Comparison of ENCODE assay signal across 9 mouse cellular contexts in genomic region chr14:46761186-46761585, GRCm38 (mm10). TPM values are rescaled to one million over a fixed set of nuclear protein-coding genes. Genes with fewer than 3 reads are reported as not detected.
DNase-seq lines count a peak whose midpoint lies in the region; ATAC-seq and TF ChIP-seq lines count a peak whose summit lies in the region.
"Had no signal": no experiment of that assay in that cellular context is flagged by ENCODE, and none has a peak within 500 bp of the region (broad histone marks: within the 10 kb centered on the region; RNA-seq: fewer than 3 reads in every experiment).

No protein-coding gene starts in this region.

- H3K27ac ChIP-seq in testis, adult 2 months (ENCODE audit: control insufficient read depth, insufficient read depth, low read depth, low read length), result no peak overlapping the region; the same call in 1 of the 2 replicates
- no peak overlapping the region for H3K27ac ChIP-seq in limb, embryonic 15.5 days
- no peak overlapping the region for H3K27ac ChIP-seq in stomach, embryonic 16.5 days (ENCODE audit: low read length)
- H3K27ac ChIP-seq: heart, adult 2 months had no signal

- peaks cover 8% of the 10 kb centered on the region for H3K4me1 ChIP-seq in testis, adult 2 months (ENCODE audit: control insufficient read depth, insufficient read depth, low read length)
- H3K4me1 ChIP-seq in limb, embryonic 15.5 days, result peaks cover 6% of the 10 kb centered on the region; the same call in 1 of the 2 replicates
- H3K4me1 ChIP-seq in stomach, embryonic 16.5 days (ENCODE audit: control insufficient read depth, insufficient read depth, low read length), result peaks cover 6% of the 10 kb centered on the region; the same call in 1 of the 2 replicates

- no peak for TF ChIP-seq CTCF in testis, adult 2 months (IDR thresholded peaks at IDR 0.05; ENCODE audit: control insufficient read depth, insufficient read depth, insufficient replicate concordance, low read depth, low read length)

- no peak for TF ChIP-seq POLR2A in testis, adult 2 months (IDR thresholded peaks at IDR 0.05; ENCODE audit: control insufficient read depth, low read depth, low read length)

- no peak overlapping the region for H3K9ac ChIP-seq in limb, embryonic 15.5 days
- peak overlapping the region; percentile 85 for H3K9ac ChIP-seq in stomach, embryonic 16.5 days (ENCODE audit: low read length)

- peak overlapping the region; percentile 95 for H3K4me3 ChIP-seq in testis, adult 2 months (ENCODE audit: control insufficient read depth, low read depth, low read length)
- peak overlapping the region; percentile 77 for H3K4me3 ChIP-seq in limb, embryonic 15.5 days
- H3K4me3 ChIP-seq in stomach, embryonic 16.5 days (replicated peaks; ENCODE audit: low read length), result peak overlapping the region; percentile 77

- DNase-seq in testis, postnatal 10 days (ENCODE audit: low spot score), result no peak
- DNase-seq in gastrocnemius, adult 8-10 months (ENCODE audit: low spot score in 2 of 2), result no peak
- no peak for DNase-seq in cerebellum, adult 9-11 months
- no peak for DNase-seq in right cerebral cortex, adult 18-20 months

- peak; percentile 30 for ATAC-seq in erythroid progenitor cell, adult 5-6 weeks (replicated peaks; ENCODE audit: low FRiP score, poor library complexity, severe bottlenecking)
- ATAC-seq in limb, embryonic 15.5 days (ENCODE audit: insufficient number of reproducible peaks, low FRiP score, low TSS enrichment, low read depth), result no peak
- ATAC-seq in stomach, embryonic 16.5 days (ENCODE audit: insufficient read depth, low FRiP score), result no peak

- H3K4me2 ChIP-seq in limb, embryonic 15.5 days, result peak overlapping the region; percentile 89
- peak overlapping the region; percentile 86 for H3K4me2 ChIP-seq in stomach, embryonic 16.5 days (ENCODE audit: low read depth, low read length)

- WGBS in limb, embryonic 15.5 days, result 49% methylated on average over 6 of the region's 6 CpGs
- WGBS in stomach, embryonic 16.5 days, result 45% methylated on average over 6 of the region's 6 CpGs

- H3K36me3 ChIP-seq in testis, adult 2 months (ENCODE audit: control insufficient read depth, insufficient read depth, low read length), result peaks cover 1% of the 10 kb centered on the region; the same call in 1 of the 2 replicates
- peaks cover 14% of the 10 kb centered on the region for H3K36me3 ChIP-seq in limb, embryonic 15.5 days
- no peaks in the 10 kb centered on the region for H3K36me3 ChIP-seq in stomach, embryonic 16.5 days (ENCODE audit: control insufficient read depth, insufficient read depth, low read length)

- no peaks in the 10 kb centered on the region for H3K9me3 ChIP-seq in limb, embryonic 15.5 days
- no peaks in the 10 kb centered on the region; the same call in 1 of the 2 replicates for H3K9me3 ChIP-seq in stomach, embryonic 16.5 days (replicated peaks; ENCODE audit: control insufficient read depth, low read length)

- H3K27me3 ChIP-seq in testis, adult 2 months (ENCODE audit: control insufficient read depth, insufficient read depth, low read length), result no peaks in the 10 kb centered on the region
- H3K27me3 ChIP-seq in limb, embryonic 15.5 days, result no peaks in the 10 kb centered on the region
- no peaks in the 10 kb centered on the region for H3K27me3 ChIP-seq in stomach, embryonic 16.5 days (ENCODE audit: control insufficient read depth, insufficient read depth, low read length)

RNA-seq across cellular contexts. Expression of gene Cdkn3, which starts 0.8 kb away (rescaled TPM):
- 189 and 207 TPM in 2 replicates for polyA plus RNA-seq in testis, adult 2 months (2012; rRNA removed)
- total RNA-seq in erythroid progenitor cell, adult 5-6 weeks (2015; ENCODE audit: low replicate concordance), result 166 and 177 TPM in 2 replicates
- 251 and 256 TPM in 2 replicates for total RNA-seq in erythroid progenitor cell, adult 5-6 weeks (2017; ENCODE audit: low replicate concordance)
- 43.6 and 44.6 TPM in 2 replicates for polyA plus RNA-seq in limb, embryonic 15.5 days (2015; fragmentation: Nextera tagmentation; extraction: Ambion mirVana)
- 46.0 and 48.3 TPM in 2 replicates for polyA plus RNA-seq in stomach, embryonic 16.5 days (2015; fragmentation: Nextera tagmentation; extraction: Ambion mirVana)
- not detected for total RNA-seq in gastrocnemius, adult 8-10 months (2022)

RNA-seq across cellular contexts. Expression of gene Cnih1, which starts 27.0 kb away (rescaled TPM):
- 9.9 and 10.1 TPM in 2 replicates for polyA plus RNA-seq in testis, adult 2 months (2012; rRNA removed)
- 64.9 and 83.0 TPM in 2 replicates for total RNA-seq in erythroid progenitor cell, adult 5-6 weeks (2015; ENCODE audit: low replicate concordance)
- 31.4 and 51.3 TPM in 2 replicates for total RNA-seq in erythroid progenitor cell, adult 5-6 weeks (2017; ENCODE audit: low replicate concordance)
- 190 and 195 TPM in 2 replicates for polyA plus RNA-seq in limb, embryonic 15.5 days (2015; fragmentation: Nextera tagmentation; extraction: Ambion mirVana)
- polyA plus RNA-seq in stomach, embryonic 16.5 days (2015; fragmentation: Nextera tagmentation; extraction: Ambion mirVana), result 176 and 182 TPM in 2 replicates
- total RNA-seq in gastrocnemius, adult 8-10 months (2022), result 10 to 100 TPM; 52.7 to 69.3 (median 59.6) TPM

Comparison
In these comparisons a context has a peak if more than half of its experiments do, and no peak if none do; other contexts are left out.
1. RNA of gene Cnih1, which starts 27.0 kb away (polyA plus RNA-seq): 190 to 195 TPM in limb, embryonic 15.5 days and 176 to 182 TPM in stomach, embryonic 16.5 days; 9.9 to 10.1 TPM in testis, adult 2 months; every median in the first group is over 10 times any median in the second.
2. Peak in every context shown above with its lines, with median percentiles within 50 percentile points of each other: H3K4me3 ChIP-seq.